Mouse (Mus musculus): ENCODE results near the gene Chmp6.
A peak's percentile ranks its signal among the peaks of the same experiment; 100 is the strongest.

The Chmp6 gene

DNA sequence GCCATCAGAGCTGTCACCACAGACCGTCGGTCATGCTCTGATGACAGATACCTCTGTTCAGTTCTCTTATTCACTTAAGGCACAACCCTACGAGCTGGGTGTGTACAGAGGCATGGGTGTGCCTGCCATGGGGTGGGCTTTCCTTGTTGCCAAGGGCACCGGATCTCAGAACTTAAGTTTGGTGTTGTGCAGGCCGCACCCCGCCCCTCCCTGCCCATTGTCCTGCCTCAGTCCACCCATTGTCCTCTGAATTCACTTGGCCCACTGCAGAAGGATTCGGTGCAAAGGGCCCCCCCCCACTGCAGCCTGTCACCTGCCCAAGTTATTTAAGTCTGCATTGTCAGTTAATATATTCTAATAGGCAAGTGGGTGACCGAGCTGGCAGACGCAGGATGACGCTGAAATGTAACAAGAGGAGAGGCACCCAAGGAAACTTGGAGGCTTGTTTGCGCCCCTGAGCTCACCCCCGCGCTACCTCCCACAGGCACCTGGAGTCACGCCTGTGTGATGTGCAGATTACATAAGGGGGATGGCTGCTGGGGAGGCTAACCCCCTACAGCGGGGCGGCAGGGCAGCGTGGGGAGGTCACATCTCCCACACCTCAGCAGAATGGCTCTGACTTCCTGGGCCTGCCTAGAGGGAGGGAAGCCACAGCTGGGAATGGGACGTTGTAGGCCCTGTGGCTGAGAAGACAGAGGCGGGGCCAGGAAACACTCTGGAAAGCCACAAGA is 24.7 kb downstream of the Chmp6 start:
- DNase-seq: peak in 1 of 2 experiments; percentile 42

DNA sequence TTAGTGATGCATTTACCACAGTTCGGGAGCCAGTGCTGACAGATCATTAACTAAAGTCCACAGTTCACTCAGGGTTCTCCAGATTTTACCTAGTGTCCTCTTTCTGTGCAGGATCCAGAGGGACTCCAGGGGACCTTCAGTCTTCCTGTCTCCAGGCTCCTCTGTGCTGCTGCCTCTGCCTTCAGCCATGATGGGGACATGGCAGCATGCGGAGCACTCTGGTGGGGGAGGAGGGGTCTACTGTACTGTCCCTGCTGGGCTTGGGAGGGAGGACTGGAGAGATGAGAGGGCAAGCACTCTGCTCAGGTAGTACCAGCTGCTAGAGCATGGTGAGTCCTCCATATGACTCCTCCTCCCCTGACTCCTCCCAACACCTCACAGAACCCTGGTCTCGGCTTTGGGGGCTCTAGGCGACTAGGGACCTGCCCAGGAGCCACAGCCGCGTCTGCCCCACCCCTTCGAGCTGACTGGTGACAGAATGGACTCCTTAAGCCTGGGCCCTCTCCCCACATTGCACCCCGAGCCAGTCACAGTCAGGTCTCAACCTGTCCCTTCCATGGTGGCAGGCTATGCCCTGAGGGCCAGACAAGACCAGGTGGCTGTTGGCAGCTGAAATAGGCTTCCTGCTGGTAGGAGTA is 26.0 kb downstream of the Chmp6 start:
- DNase-seq: no peak

DNA sequence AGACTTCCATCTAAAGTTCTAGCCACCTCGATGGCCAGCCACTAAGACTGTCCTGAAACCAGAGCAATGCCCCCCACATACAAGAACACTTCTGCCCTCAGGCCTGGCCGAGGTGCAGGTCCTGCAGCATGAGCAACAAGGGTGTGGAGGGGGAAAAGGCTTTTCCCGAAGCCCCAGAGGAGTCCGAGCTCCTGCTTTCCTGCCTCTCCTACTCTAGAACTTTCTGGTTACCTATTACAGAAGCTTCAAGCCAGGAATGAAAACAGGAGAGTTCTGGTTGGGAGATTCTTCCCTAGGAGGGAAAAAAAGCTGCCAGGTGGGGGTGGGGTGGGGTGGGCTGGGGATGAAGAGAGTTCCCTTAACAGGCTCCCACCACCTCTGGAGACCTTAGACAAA is 26.5 kb downstream of the Chmp6 start:
- DNase-seq: no peak

DNA sequence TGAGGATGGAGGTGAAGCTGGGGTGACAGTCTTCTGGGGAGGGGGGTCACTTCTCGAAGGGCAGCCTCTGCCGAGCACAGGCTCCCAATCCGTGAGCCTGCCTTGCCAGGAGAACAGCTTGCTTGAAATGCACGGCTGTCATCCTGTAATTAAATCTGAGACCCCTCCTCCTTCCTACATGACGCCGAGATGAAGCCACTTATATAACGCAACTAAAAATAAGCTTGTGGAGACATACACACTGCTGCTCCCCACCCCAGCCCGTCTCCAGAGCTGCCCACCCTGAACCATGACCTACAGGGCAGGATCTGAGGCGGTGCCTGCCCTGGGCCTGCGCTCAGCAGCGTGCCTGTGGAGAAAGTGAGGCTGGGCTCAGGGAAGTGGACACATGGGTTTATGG is 26.9 kb downstream of the Chmp6 start:
- no peak for DNase-seq

- DNase-seq: no peak
Observed at GRCm38 (mm10) chr11:119941794-119942193, 28.6 kb downstream of the Chmp6 start.

GRCm38 (mm10) chr11:119942201-119942726 is 29.0 kb downstream of the Chmp6 start:
- DNase-seq: no peak

DNA sequence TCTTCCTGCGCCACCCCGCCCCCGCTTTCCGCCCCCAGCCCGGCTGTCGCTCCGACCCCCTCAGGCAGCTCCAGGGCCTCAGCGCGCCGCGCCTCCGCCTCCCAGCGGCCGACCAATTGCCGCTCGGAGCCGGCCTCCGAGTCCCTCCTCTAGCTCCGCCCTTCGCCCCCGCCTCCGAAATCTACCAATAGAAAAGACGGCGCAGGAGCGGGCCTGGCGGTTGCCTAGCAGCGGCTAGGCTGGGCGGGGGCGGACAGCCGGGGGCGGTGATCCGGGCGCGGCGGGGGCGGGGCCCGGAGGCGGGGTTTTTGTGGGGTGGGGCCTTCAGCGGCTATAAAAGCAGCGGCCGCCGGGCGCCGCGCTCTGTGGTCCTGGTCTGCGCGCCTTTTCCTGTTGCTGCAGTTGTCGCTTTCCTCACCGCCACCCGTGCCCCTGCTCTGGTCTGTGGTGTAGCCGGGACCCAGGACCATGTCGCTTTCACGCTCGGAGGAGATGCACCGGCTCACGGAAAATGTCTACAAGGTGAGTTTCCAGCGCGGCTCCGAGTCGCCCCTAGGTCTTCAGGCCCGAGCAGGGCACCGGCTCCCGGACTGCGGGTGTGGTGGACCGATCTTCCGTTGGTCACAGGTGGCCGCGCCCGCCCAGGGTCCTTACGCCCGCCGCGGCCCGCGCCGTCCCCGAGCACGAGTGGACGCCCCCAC is 29.6 kb downstream of the Chmp6 start, which contains the start of gene Baiap2:
Baiap2 (plus strand) TSS at position 37 of the 701 bp plus-strand sequence.
- peak; percentile 99 to 100 for DNase-seq

DNA sequence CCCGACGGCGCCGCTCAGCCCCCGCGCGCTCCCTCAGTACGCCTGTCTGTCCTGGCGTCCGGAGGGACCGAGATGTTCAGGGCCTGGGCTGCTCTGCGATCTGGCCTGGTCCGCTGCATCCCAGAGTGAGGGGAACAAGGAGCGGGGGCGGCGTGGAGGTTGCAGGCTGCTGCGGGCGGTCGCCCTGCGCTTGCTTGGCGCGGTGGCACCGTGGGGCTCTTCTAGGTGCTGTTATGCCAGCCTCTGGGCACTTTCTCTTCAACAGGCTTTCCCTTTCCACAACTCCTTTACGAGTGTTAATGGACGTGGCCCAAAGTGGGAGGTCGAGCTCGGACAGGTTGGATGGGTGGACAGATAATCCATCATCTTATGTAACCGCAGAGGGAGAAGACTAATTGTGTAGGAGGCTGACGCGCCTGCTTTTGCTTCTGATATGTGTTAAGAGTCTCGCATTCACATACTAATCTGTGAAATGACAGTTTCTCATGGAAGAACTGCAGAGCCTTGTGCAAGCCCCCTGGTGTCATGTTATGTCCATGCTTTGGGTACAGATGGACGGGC is 30.3 kb downstream of the Chmp6 start:
- DNase-seq: no peak

DNA sequence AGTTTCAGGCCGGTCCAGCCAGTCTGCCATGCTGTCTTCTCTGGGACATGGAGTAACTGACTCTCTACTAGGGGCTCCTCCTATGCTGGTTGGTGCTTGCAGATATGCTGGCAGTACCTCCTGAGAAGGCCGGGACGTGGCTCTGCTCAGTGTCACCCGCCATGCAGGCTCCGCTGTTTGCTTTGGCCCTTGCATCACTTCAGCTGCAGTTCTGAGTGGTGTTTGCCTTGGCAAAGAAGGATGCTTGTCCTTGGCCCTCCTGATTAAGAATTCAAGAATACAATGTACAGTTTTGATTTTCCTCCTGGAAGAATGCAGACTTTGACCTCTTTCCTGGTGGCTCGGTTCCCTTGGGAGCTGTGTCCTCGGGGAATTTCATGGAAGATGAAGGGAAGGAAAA is 32.1 kb downstream of the Chmp6 start:
- no peak for DNase-seq

DNA sequence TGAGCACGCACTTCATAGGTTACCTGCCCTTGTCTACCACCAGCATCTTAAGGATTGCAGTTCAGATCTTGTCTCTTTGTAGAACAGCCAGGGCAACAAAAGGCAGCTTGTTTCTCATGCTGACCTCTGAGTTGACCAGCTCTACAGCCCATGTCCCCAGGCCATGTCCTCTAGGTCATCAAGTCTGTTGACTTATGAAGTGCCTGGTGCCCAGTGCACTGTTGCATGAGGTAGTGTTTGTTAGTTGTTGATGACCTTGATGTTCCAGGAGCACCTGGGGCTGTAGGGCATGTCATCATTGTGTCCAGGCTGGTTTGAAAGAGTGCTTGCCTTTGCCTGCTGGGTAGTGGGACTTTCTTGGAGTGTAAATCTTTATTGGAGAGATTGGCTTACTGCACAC is 34.2 kb downstream of the Chmp6 start:
- no peak for DNase-seq

DNA sequence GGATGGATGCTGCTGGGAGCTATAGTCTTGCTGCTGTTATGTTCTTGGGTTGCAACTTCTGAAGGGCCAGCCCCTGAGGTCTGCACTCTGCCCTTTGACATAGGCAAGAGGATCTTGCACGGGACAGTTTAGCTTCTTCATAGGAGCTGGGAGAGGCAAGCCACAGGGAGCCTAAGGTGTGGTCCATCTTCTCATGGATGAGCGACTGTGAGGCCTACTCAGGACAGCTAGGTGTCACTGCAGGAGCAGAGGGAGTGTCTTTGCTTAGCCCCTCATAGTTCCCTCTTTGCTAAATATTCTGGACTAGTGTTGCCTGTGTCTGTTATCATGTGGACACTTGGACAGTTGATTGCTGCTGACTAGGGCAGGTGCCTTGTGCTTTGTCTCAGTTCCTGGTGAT is 34.7 kb downstream of the Chmp6 start:
- no peak for DNase-seq

GRCm38 (mm10) chr11:119948305-119948704 is 35.1 kb downstream of the Chmp6 start:
- DNase-seq: no peak

DNA sequence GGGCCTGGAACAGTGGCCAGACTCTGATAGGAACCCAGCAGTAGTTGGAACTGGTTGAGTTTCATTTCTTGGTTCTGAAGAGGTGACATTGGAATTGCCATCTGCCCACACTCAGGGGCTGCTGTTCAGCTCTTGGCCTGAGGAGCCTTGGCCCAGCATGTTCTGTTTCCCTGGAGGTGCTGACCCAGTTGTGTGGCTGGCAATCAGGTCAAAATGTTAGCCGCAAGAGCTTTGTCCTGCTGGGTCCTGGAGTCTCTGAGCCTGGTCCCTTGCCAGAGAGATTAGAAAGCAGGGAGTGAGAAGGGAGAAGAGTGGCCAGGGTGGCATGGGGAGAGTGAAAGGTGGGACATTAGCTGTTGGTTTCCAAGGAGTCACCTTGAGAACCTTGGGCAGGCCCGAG is 35.6 kb downstream of the Chmp6 start:
- no peak for DNase-seq

GRCm38 (mm10) chr11:119950535-119950934 is 37.3 kb downstream of the Chmp6 start:
- no peak for DNase-seq

GRCm38 (mm10) chr11:119951326-119951725 is 38.1 kb downstream of the Chmp6 start:
- no peak for DNase-seq

GRCm38 (mm10) chr11:119952429-119953224 is 39.4 kb downstream of the Chmp6 start:
- DNase-seq: no peak

DNA sequence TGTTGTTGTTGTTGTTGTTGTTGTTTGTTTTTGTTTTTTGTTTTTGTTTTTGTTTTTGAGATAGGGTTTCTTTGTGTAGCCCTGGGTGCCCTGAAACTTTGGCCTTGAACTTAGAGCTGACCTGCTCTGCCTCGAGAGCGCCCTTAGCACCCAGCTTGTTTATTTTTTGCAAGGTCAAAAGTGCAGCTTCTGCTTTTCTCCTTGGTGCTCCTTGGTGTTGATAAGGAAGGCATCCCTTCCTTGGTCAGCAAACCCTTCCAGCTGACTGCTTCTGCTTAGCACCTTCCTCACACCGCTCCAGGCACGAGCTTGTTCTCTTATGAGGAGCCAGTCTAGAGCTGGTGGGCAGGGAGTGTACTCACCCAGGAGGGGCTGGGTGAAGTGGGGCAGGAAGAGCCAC is 41.0 kb downstream of the Chmp6 start:
- DNase-seq: no peak

DNA sequence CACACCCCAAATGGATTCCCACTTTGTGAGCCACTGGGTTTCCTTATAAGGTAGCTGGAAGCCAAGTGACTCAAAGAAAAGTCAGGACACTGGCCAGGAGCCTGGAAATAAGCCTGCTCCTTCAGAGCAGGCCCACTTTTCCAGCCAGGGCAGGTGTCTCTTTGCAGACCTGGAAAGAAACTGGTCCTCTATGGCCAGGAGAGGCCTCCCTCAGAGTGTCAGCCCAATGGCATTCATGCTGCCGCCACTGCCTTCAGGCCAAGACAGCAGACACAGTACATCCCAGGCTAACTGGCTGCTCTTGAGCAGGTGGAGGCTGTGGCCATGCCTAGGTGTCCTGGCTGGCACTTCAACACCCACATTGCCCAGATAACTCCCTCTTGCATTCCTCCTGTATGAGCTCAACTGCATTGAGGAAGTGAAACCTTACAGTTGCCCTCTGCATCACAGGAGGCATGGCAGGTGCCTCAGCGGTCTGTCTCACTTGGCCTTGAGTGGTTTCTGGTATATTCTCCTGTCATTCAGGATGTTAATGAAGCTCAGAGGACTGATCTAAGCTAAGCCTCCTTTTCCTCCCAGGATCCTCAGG is 41.6 kb downstream of the Chmp6 start:
- DNase-seq: no peak

DNA sequence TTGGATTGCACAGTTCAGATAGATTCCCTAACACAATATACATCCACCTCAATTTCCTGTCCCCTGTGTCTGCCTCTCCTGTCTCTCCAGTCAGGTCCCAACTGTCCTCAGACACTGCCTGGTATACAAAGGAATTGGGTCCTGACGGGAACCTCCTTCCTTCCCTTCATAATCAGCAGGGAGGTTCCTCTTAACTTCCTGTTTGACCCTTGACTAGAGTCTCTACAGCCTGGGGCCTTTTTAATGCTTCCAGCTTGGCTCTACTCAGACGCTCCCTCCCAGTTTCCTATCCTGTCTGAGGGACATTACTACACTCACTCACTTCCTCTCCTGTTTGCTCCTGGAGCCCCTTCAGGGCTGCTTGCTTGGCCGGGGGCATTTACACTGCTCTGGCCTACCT is 42.2 kb downstream of the Chmp6 start:
- DNase-seq: no peak

- no peak for DNase-seq
Observed at GRCm38 (mm10) chr11:119956590-119956989, 43.3 kb downstream of the Chmp6 start.

DNA sequence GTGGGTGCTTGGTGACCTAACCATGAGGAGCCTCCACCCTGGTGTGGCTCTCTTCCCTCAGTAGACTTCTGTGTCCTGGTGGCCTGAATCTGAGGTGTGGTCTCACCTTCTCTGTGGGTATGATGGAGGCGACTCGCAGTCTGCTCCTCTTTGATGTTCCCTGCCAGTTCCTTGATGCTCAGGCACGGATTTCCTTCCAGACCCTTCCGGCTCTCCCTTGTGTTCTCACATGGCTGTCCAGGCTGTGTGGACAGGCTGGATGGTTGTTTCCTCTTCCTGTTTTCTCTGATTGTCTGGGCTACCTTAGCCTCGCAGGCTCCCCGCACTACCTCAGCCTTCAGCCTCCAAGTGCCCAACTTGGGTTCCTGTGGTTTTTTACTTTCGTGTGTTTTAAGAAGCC is 45.6 kb downstream of the Chmp6 start:
- no peak for DNase-seq

DNA sequence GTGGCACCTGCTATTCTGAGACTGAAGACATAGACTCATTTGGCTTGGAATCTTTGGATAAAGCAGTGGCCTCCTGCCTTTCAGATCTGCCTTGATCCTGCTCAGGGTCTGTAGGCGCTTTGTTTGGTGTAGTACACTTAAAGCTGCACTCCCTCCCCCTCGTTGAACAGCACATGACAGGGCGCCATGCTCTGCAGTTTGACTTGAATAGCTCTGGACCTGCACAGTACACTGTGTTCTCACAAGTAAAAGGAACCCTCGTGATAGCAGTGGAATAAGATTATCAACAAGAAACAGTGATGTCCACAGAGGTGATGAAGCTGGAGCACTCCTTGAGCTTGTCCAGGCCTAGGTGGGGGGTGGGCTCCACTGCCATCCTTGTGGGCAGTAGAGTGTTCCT is 46.5 kb downstream of the Chmp6 start:
- no peak for DNase-seq

Measured in thymus, postnatal 36 days (tissue).